Comparison of ENCODE assay signal across 8 mouse cellular contexts in genomic region chr3:95658868-95659712, GRCm38 (mm10). TPM values are rescaled to one million over a fixed set of nuclear protein-coding genes. Genes with fewer than 3 reads are reported as not detected.
DNase-seq lines count a peak whose midpoint lies in the region; ATAC-seq and TF ChIP-seq lines count a peak whose summit lies in the region.

No protein-coding gene starts in this region.

- peak overlapping the region; percentile 82 for H3K4me3 ChIP-seq in embryonic fibroblast, embryonic 13.5 days (ENCODE audit: insufficient read depth, low read length)
- peak overlapping the region; percentile 97 for H3K4me3 ChIP-seq in heart, embryonic 10.5 days
- H3K4me3 ChIP-seq in kidney, embryonic 14.5 days (ENCODE audit: low read length): peak overlapping the region; percentile 99
- peak overlapping the region; percentile 97 for H3K4me3 ChIP-seq in liver, embryonic 13.5 days (replicated peaks)
- peak overlapping the region; percentile 97 for H3K4me3 ChIP-seq in testis, adult 2 months (ENCODE audit: control insufficient read depth, low read depth, low read length)

- peak overlapping the region; percentile 100 for H3K9ac ChIP-seq in kidney, embryonic 14.5 days (ENCODE audit: low read depth, low read length)
- peak overlapping the region; percentile 100 for H3K9ac ChIP-seq in liver, embryonic 13.5 days

- H3K36me3 ChIP-seq in heart, embryonic 10.5 days: peaks cover 39% of the 10 kb centered on the region
- peaks cover 39% of the 10 kb centered on the region for H3K36me3 ChIP-seq in kidney, embryonic 14.5 days (ENCODE audit: control insufficient read depth, insufficient read depth, low read length)
- H3K36me3 ChIP-seq in liver, embryonic 13.5 days: peaks cover 40% of the 10 kb centered on the region
- no peaks in the 10 kb centered on the region; the same call in 1 of the 2 replicates for H3K36me3 ChIP-seq in testis, adult 2 months (ENCODE audit: control insufficient read depth, insufficient read depth, low read length)

- ATAC-seq in kidney, embryonic 14.5 days (ENCODE audit: low FRiP score, low TSS enrichment): peak; percentile 63
- peak; percentile 29 for ATAC-seq in liver, embryonic 13.5 days (ENCODE audit: low read depth)

- peak overlapping the region; percentile 93 for H3K4me2 ChIP-seq in kidney, embryonic 14.5 days (replicated peaks; ENCODE audit: low read depth, low read length)
- H3K4me2 ChIP-seq in liver, embryonic 13.5 days: peak overlapping the region; percentile 87

- under 1% methylated on average over 112 of the region's 113 CpGs for WGBS in heart, embryonic 10.5 days
- under 1% methylated on average over 99 of the region's 113 CpGs for WGBS in kidney, embryonic 14.5 days
- WGBS in liver, embryonic 13.5 days (ENCODE audit: insufficient replicate concordance): under 1% methylated on average over 101 of the region's 113 CpGs

- DNase-seq in B cell, adult 2 months: peak; percentile 74 to 76
- DNase-seq in adrenal gland, postnatal 14 days: peak; percentile 87
- DNase-seq in heart, embryonic 10.5 days (ENCODE audit: low spot score): peak; percentile 89
- DNase-seq in liver, embryonic 13.5 days: peak; percentile 58
- peak; percentile 81 for DNase-seq in neural tube, embryonic 10.5 days (ENCODE audit: extremely low spot score, low spot score)

- TF ChIP-seq CTCF in embryonic fibroblast, embryonic 13.5 days (IDR thresholded peaks at IDR 0.05; ENCODE audit: borderline replicate concordance, insufficient read depth, low read length): no peak
- TF ChIP-seq CTCF in testis, adult 2 months (IDR thresholded peaks at IDR 0.05; ENCODE audit: control insufficient read depth, insufficient read depth, insufficient replicate concordance, low read depth, low read length): no peak

- peak; percentile 48; the same call in 1 of the 2 replicates for TF ChIP-seq POLR2A in embryonic fibroblast, embryonic 13.5 days (IDR thresholded peaks at IDR 0.05; ENCODE audit: low read depth, low read length)
- no peak; the same call in 1 of the 2 replicates for TF ChIP-seq POLR2A in testis, adult 2 months (IDR thresholded peaks at IDR 0.05; ENCODE audit: control insufficient read depth, low read depth, low read length)

- H3K27me3 ChIP-seq in heart, embryonic 10.5 days (ENCODE audit: insufficient read depth, poor library complexity, severe bottlenecking): no peaks in the 10 kb centered on the region
- H3K27me3 ChIP-seq in kidney, embryonic 14.5 days (ENCODE audit: control insufficient read depth, insufficient read depth, low read length): no peaks in the 10 kb centered on the region
- no peaks in the 10 kb centered on the region for H3K27me3 ChIP-seq in liver, embryonic 13.5 days
- H3K27me3 ChIP-seq in testis, adult 2 months (ENCODE audit: control insufficient read depth, insufficient read depth, low read length): no peaks in the 10 kb centered on the region

- peaks cover 15% of the 10 kb centered on the region for H3K4me1 ChIP-seq in embryonic fibroblast, embryonic 13.5 days (ENCODE audit: control insufficient read depth, insufficient read depth, low read length)
- peaks cover 33% of the 10 kb centered on the region for H3K4me1 ChIP-seq in heart, embryonic 10.5 days
- H3K4me1 ChIP-seq in kidney, embryonic 14.5 days (ENCODE audit: control insufficient read depth, insufficient read depth, low read length): peaks cover 20% of the 10 kb centered on the region; the same call in 1 of the 2 replicates
- peaks cover 64% of the 10 kb centered on the region for H3K4me1 ChIP-seq in liver, embryonic 13.5 days (replicated peaks)
- peaks cover 6% of the 10 kb centered on the region; the same call in 1 of the 2 replicates for H3K4me1 ChIP-seq in testis, adult 2 months (ENCODE audit: control insufficient read depth, insufficient read depth, low read length)

- H3K9me3 ChIP-seq in heart, embryonic 10.5 days: no peaks in the 10 kb centered on the region
- H3K9me3 ChIP-seq in kidney, embryonic 14.5 days (ENCODE audit: control insufficient read depth, low read length): no peaks in the 10 kb centered on the region
- no peaks in the 10 kb centered on the region for H3K9me3 ChIP-seq in liver, embryonic 13.5 days (replicated peaks)

- peak overlapping the region; percentile 78 for H3K27ac ChIP-seq in embryonic fibroblast, embryonic 13.5 days (ENCODE audit: insufficient read depth, low read length)
- peak overlapping the region; percentile 98 for H3K27ac ChIP-seq in heart, embryonic 10.5 days
- peak overlapping the region; percentile 99 for H3K27ac ChIP-seq in kidney, embryonic 14.5 days (ENCODE audit: low read depth, low read length)
- peak overlapping the region; percentile 97 for H3K27ac ChIP-seq in liver, embryonic 13.5 days
- peak overlapping the region; percentile 100 for H3K27ac ChIP-seq in testis, adult 2 months (ENCODE audit: control insufficient read depth, insufficient read depth, low read depth, low read length)

RNA-seq across cellular contexts. Expression of gene Mcl1, which starts 0.5 kb away (rescaled TPM):
- 151 and 187 TPM in 2 replicates for total RNA-seq in adrenal gland, postnatal 14 days (2021)
- 109 and 118 TPM in 2 replicates for polyA plus RNA-seq in embryonic fibroblast, embryonic 13.5 days (2011; ENCODE audit: insufficient read length, low read depth, missing spikeins)
- polyA plus RNA-seq in heart, embryonic 10.5 days (2016; fragmentation: Nextera tagmentation; extraction: Ambion mirVana): 37.7 and 50.2 TPM in 2 replicates
- 47.4 and 76.1 TPM in 2 replicates for polyA plus RNA-seq in kidney, embryonic 14.5 days (2014; fragmentation: Nextera tagmentation; extraction: Ambion mirVana)
- 31.8 and 33.3 TPM in 2 replicates for polyA plus RNA-seq in liver, embryonic 13.5 days (2015; fragmentation: Nextera tagmentation; extraction: Ambion mirVana)
- 27.4 and 40.2 TPM in 2 replicates for polyA plus RNA-seq in testis, adult 2 months (2012; rRNA removed)

RNA-seq across cellular contexts. Expression of gene Adamtsl4, which starts 28.6 kb away (rescaled TPM):
- 6.6 and 8.4 TPM in 2 replicates for total RNA-seq in adrenal gland, postnatal 14 days (2021)
- polyA plus RNA-seq in embryonic fibroblast, embryonic 13.5 days (2011; ENCODE audit: insufficient read length, low read depth, missing spikeins): 18.9 and 26.4 TPM in 2 replicates
- 4.2 and 5.7 TPM in 2 replicates for polyA plus RNA-seq in heart, embryonic 10.5 days (2016; fragmentation: Nextera tagmentation; extraction: Ambion mirVana)
- 2.0 and 3.7 TPM in 2 replicates for polyA plus RNA-seq in kidney, embryonic 14.5 days (2014; fragmentation: Nextera tagmentation; extraction: Ambion mirVana)
- polyA plus RNA-seq in liver, embryonic 13.5 days (2015; fragmentation: Nextera tagmentation; extraction: Ambion mirVana): 0.37 and 0.83 TPM in 2 replicates
- polyA plus RNA-seq in testis, adult 2 months (2012; rRNA removed): 0.74 and 2.3 TPM in 2 replicates

RNA-seq across cellular contexts. Expression of gene Ensa, which starts 34.3 kb away (rescaled TPM):
- total RNA-seq in adrenal gland, postnatal 14 days (2021): 72.6 and 74.5 TPM in 2 replicates
- 71.5 and 86.4 TPM in 2 replicates for polyA plus RNA-seq in embryonic fibroblast, embryonic 13.5 days (2011; ENCODE audit: insufficient read length, low read depth, missing spikeins)
- 59.3 and 67.2 TPM in 2 replicates for polyA plus RNA-seq in heart, embryonic 10.5 days (2016; fragmentation: Nextera tagmentation; extraction: Ambion mirVana)
- 64.0 and 66.9 TPM in 2 replicates for polyA plus RNA-seq in kidney, embryonic 14.5 days (2014; fragmentation: Nextera tagmentation; extraction: Ambion mirVana)
- polyA plus RNA-seq in liver, embryonic 13.5 days (2015; fragmentation: Nextera tagmentation; extraction: Ambion mirVana): 33.4 and 36.8 TPM in 2 replicates
- polyA plus RNA-seq in testis, adult 2 months (2012; rRNA removed): 11.1 and 13.9 TPM in 2 replicates

Comparison
In these comparisons a context has a peak if more than half of its experiments do, and no peak if none do; other contexts are left out.
1. Peak in every context shown above with its lines: DNase-seq, ATAC-seq, H3K4me3 ChIP-seq and H3K27ac ChIP-seq.